Mouse (Mus musculus): ENCODE measurements around the gene St8sia6. TPM values are rescaled to one million over a fixed set of nuclear protein-coding genes. Genes with fewer than 3 reads are reported as not detected.

Gene St8sia6
- polyA plus RNA-seq, 3 experiments from 2014 or later: 0.88 to 17.6 (median 14.3) TPM

DNA sequence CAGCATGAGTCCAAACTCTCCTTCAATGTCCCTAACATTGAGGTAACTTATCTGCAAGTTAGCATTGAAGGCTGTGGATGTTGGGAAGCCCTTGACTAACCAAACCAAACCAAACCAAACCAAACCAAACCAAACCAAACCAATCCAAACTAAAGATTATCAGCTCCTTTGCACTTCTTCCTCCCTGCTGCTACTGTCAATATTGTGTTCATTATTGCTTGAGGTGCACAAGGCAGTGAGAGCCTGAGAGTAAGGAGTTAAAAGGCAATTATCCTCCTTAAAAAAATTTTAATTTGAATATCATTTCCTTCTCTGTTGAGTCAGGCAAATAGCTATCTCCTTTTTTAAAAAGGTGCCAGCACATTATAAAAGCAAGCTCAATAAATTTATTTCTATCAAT, 190.8 kb downstream of the St8sia6 start:
- ATAC-seq: no peak

Other genes starting within 250 kb of the St8sia6 start
- 10 to 100 TPM; 14.5 to 17.6 (median 15.4) TPM for gene Trdmt1, start 249.4 kb downstream of the St8sia6 start, polyA plus RNA-seq (2017; shearing (Covaris generic))
- gene Vim, start 220.1 kb downstream of the St8sia6 start, polyA plus RNA-seq (2017; shearing (Covaris generic)): 100 to 1,000 TPM; 319 to 903 (median 331) TPM